Mouse (Mus musculus) lung, postnatal 0 days (tissue): ENCODE measurements at regions not wholly inside any gene's neighbourhood (a gene's known extent, or its start where the extent isn't known, plus 50 kb on each side); places are given as distances from the start of the nearest gene placed in this dataset.

Experiments used
- ATAC-seq: fragments of 200-750 bp; cut with Nextera tagmentation; 2 replicates; pipeline ENCODE4 v1.8.0; 2017; ENCODE audit warnings: moderate library complexity
- DNase-seq: peaks from one replicate; pipeline ENCODE4 v3.0.0-alpha.2; 2016; ENCODE audit warnings: low spot score
- H3K27ac ChIP-seq: fragments of 300-500 bp; sonication (generic); 2 replicates; pipeline ENCODE4 v1.5.1; 2014; ENCODE audit warnings: antibody characterized with exemption, mild to moderate bottlenecking, low read length, mixed read lengths
- H3K27me3 ChIP-seq: fragments of 300-500 bp; sonication (generic); replicated peaks from 2 replicates; pipeline ENCODE4 v1.6.1; 2014; ENCODE audit warnings: low read length, mixed read lengths; ENCODE audit not compliant: insufficient read depth
- H3K36me3 ChIP-seq: fragments of 300-500 bp; sonication (generic); 2 replicates; pipeline ENCODE4 v1.6.1; 2014; ENCODE audit warnings: low read length, mixed read lengths; ENCODE audit not compliant: insufficient read depth
- H3K4me1 ChIP-seq: fragments of 300-500 bp; sonication (generic); 2 replicates; pipeline ENCODE4 v1.6.1; 2014; ENCODE audit warnings: antibody characterized with exemption, low read depth, low read length, mixed read lengths; ENCODE audit not compliant: insufficient read depth
- H3K4me2 ChIP-seq: fragments of 300-500 bp; sonication (generic); replicated peaks from 2 replicates; pipeline ENCODE4 v1.6.1; 2014; ENCODE audit warnings: low read depth, mild to moderate bottlenecking, low read length, moderate library complexity, mixed read lengths
- H3K4me3 ChIP-seq: fragments of 300-500 bp; sonication (generic); 2 replicates; pipeline ENCODE4 v1.5.1; 2014; ENCODE audit warnings: low read depth, low read length
- H3K9ac ChIP-seq: fragments of 300-500 bp; sonication (generic); replicated peaks from 2 replicates; pipeline ENCODE4 v1.6.1; 2014; ENCODE audit warnings: low read depth, mild to moderate bottlenecking
- H3K9me3 ChIP-seq: fragments of 300-500 bp; sonication (generic); 2 replicates; pipeline ENCODE4 v1.6.1; 2016; ENCODE audit warnings: low read length, mixed read lengths
- CTCF ChIP-seq: IDR thresholded peaks from 2 replicates; pipeline ENCODE4 v1.5.1; 2016; ENCODE audit warnings: antibody characterized with exemption, mild to moderate bottlenecking
- EP300 ChIP-seq: IDR thresholded peaks from 2 replicates; pipeline ENCODE4 v1.6.1; 2016; ENCODE audit warnings: antibody characterized with exemption, mild to moderate bottlenecking, control low read depth
- WGBS: fragments of 180-500 bp; shearing (Covaris S2); extraction: QIAGEN DNeasy Blood & Tissue Kit; methylation state at CpG from one replicate; pipeline ENCODE4 v1.1.7; 2014; 5-methylcytosine and 5-hydroxymethylcytosine counted together

- no peak for ATAC-seq
- Histone ChIP-seq H3K36me3 (no peaks in the 10 kb centered on the region), H3K4me2 (no peak overlapping the region), H3K4me1 (no peaks in the 10 kb centered on the region), H3K9me3 (no peaks in the 10 kb centered on the region), H3K9ac (no peak overlapping the region), H3K27ac (no peak overlapping the region), H3K27me3 (no peaks in the 10 kb centered on the region), H3K4me3 (no peak overlapping the region)
- DNase-seq, result peak; percentile 21
- 66% methylated on average over 6 of the region's 6 CpGs for WGBS
- TF ChIP-seq EP300 (no peak), CTCF (no peak)
Measured at GRCm38 (mm10) chr13:99745526-99745925, 155.4 kb downstream of the Cartpt start.

- no peak overlapping the region for H3K4me3 ChIP-seq
- no peak for TF ChIP-seq EP300
- no peak for TF ChIP-seq CTCF
- DNase-seq (no peak), ATAC-seq (no peak)
- no peaks in the 10 kb centered on the region for H3K9me3 ChIP-seq
- H3K36me3 ChIP-seq, result no peaks in the 10 kb centered on the region
- no peak overlapping the region for H3K27ac ChIP-seq
- WGBS, result 76% methylated on average over 7 of the region's 7 CpGs
- no peaks in the 10 kb centered on the region for H3K27me3 ChIP-seq
- H3K9ac ChIP-seq, result no peak overlapping the region
- no peaks in the 10 kb centered on the region for H3K4me1 ChIP-seq
- H3K4me2 ChIP-seq, result no peak overlapping the region
Measured at GRCm38 (mm10) chr13:99744790-99745120, 156.1 kb downstream of the Cartpt start.

GRCm38 (mm10) chr13:99743952-99744789, 156.7 kb downstream of the Cartpt start:
- no peaks in the 10 kb centered on the region for H3K27me3 ChIP-seq
- 58% methylated on average over 6 of the region's 8 CpGs for WGBS
- no peak for ATAC-seq

GRCm38 (mm10) chr13:99742507-99742906, 158.4 kb downstream of the Cartpt start:
- Histone ChIP-seq H3K9ac (no peak overlapping the region), H3K4me2 (no peak overlapping the region), H3K27ac (no peak overlapping the region), H3K9me3 (no peaks in the 10 kb centered on the region), H3K36me3 (no peaks in the 10 kb centered on the region), H3K4me1 (no peaks in the 10 kb centered on the region), H3K4me3 (no peak overlapping the region), H3K27me3 (no peaks in the 10 kb centered on the region)
- WGBS, result 76% methylated on average over 2 of the region's 2 CpGs
- TF ChIP-seq EP300 (no peak), CTCF (no peak)
- ATAC-seq (no peak), DNase-seq (no peak)

More at GRCm38 (mm10) chr13:99743952-99744789, 156.7 kb downstream of the Cartpt start:
- H3K4me1 ChIP-seq, result no peaks in the 10 kb centered on the region
- no peak for DNase-seq
- TF ChIP-seq EP300, result no peak
- TF ChIP-seq CTCF, result no peak
- no peak overlapping the region for H3K4me3 ChIP-seq
- H3K36me3 ChIP-seq, result no peaks in the 10 kb centered on the region
- no peak overlapping the region for H3K4me2 ChIP-seq
- no peaks in the 10 kb centered on the region for H3K9me3 ChIP-seq
- no peak overlapping the region for H3K27ac ChIP-seq
- H3K9ac ChIP-seq, result no peak overlapping the region

- Histone ChIP-seq H3K4me1 (no peaks in the 10 kb centered on the region), H3K9ac (no peak overlapping the region), H3K9me3 (no peaks in the 10 kb centered on the region), H3K27me3 (no peaks in the 10 kb centered on the region), H3K4me2 (no peak overlapping the region), H3K4me3 (no peak overlapping the region), H3K36me3 (no peaks in the 10 kb centered on the region), H3K27ac (no peak overlapping the region)
- WGBS, result 33% methylated on average over 2 of the region's 2 CpGs
- TF ChIP-seq EP300 (no peak), CTCF (no peak)
- no peak for ATAC-seq
- no peak for DNase-seq
Measured at GRCm38 (mm10) chr13:99741981-99742380, 158.9 kb downstream of the Cartpt start.

- Histone ChIP-seq H3K4me3 (no peak overlapping the region), H3K27ac (no peak overlapping the region), H3K9me3 (no peaks in the 10 kb centered on the region), H3K27me3 (no peaks in the 10 kb centered on the region), H3K4me2 (no peak overlapping the region), H3K9ac (no peak overlapping the region), H3K36me3 (no peaks in the 10 kb centered on the region), H3K4me1 (no peaks in the 10 kb centered on the region)
- no peak for TF ChIP-seq CTCF
- TF ChIP-seq EP300, result no peak
- no peak for DNase-seq
- no peak for ATAC-seq
- 63% methylated on average over 1 of the region's 1 CpGs for WGBS
Measured at GRCm38 (mm10) chr13:99739420-99739819, 161.5 kb downstream of the Cartpt start.
